Mouse (Mus musculus) fibroblast of lung, adult 2 months (primary cell): ENCODE results near the gene Pakap.

Experiments
- DNase-seq: peaks from one replicate; pipeline ENCODE4 v3.0.0-alpha.2; 2011; ENCODE audit warnings: low read depth

The Pakap gene

DNA sequence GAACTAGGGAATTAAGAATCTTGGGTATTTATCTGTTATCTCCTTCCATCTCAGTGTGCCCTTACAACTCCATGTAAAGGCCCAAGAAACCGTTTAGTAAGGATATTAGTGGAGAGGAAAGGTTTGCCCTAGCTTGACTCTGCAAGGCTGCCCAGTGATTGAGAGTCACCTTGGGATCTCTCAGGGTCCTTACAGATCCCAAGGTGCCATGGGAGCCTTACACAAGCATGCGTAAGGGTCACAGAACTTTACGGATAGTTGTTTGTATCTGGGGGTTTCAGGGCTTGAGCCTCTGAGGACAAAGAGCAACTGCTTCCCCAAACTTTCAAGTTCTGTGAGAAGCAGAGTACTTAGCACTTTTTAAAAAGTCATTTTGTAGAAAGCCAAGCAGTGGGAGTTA is 6.2 kb downstream of the Pakap start:
- no peak for DNase-seq

DNA sequence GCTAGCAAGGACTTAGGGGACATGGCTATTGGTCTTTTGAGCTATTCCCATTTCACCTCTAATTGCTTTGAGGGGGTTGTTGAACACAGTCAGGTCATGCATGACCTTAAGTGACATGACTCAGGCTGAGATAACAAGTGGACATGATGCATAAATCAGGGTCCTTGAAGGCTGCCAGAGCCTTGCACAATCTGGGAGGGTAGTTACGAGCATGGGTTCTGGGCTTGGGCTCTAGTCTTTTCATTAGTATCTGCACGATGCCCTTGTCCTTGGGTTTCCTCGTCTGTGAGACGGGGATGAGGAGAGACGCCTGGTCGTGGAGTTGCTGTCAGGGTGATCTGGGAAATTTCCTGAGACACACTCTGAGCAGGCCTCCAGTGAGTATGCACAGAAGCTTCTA is 6.7 kb downstream of the Pakap start:
- no peak for DNase-seq

DNA sequence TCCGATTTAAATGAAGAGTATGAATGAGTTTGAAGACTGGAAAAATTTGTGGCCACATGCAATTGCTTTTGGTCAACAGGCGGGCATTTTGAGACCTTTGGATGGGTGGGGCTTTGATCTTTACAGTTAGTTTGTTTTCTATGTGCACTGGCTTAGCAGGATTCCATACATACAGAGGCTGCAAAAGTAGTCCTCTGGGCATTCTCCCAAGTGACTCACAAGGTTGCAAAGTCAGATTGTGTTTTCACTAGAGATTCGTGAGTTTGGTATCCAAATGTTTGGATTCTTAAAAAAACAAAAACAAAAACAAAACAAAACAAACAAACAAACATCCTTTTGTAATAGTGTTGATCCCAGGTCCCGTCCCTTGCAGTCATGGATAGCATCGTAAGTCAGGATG is 7.7 kb downstream of the Pakap start:
- no peak for DNase-seq

DNA sequence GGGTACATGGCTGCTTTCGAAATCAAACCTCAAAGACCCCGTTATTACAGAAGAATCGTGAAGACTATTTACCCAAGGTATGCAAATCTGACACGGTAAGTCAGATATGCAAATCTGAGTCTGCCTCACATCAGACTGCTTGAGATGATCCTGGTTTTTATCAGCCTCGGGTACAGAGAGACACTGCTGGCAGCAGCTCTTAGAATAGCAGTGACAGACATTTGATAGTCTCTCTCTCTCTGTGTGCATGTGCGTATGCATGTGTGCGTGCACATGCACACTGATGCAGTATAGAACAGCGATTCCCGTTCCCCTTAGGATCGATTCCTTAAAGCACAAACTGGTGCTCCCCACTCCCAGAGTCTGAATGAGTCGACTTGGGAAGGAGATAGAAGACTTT is 8.1 kb downstream of the Pakap start:
- DNase-seq = no peak

DNA sequence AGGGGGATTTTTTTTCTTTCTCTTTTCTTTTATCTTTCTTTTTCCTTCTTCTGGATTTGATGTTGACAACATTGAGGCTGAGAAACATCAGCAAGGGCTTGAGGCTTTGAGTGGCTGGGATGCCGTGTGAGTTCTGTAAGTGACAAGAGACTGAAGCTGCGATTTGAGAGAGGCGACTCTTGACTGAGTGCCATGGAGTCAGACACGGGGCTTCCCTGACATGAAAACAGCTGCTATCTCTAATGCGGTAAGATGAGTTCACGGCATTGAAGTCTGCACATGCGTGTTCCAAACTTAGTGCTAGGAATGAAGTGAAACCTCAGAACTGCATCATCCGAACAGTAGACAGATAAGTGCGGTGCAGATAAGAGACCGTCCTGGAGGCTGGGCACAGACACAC is 11.7 kb downstream of the Pakap start:
- no peak for DNase-seq

DNA sequence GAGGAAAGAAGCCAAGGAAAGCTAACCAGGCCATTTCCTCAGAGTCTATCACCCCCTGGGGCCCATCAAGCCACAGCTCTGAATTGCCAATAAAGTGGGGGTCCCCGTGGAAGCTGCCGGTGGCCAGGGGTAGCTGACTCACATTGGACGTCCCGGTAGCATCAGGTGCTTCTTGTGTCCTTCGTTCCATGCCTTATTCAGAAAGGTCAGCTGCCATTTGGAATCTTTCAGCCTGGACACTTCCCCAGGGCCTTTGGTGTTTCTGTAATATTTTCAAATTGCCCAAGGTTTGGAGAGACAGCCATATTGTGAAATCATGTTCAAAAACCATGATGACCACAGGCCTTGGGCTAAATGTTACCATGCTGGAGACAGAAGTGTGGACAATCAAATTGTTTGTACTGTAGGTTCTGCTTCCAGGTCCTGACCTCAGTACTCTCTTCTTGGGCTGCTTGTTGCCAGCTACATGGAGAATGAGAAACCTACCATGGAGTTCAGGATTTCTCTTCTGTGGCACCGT is 17.4 kb downstream of the Pakap start:
- no peak for DNase-seq

DNA sequence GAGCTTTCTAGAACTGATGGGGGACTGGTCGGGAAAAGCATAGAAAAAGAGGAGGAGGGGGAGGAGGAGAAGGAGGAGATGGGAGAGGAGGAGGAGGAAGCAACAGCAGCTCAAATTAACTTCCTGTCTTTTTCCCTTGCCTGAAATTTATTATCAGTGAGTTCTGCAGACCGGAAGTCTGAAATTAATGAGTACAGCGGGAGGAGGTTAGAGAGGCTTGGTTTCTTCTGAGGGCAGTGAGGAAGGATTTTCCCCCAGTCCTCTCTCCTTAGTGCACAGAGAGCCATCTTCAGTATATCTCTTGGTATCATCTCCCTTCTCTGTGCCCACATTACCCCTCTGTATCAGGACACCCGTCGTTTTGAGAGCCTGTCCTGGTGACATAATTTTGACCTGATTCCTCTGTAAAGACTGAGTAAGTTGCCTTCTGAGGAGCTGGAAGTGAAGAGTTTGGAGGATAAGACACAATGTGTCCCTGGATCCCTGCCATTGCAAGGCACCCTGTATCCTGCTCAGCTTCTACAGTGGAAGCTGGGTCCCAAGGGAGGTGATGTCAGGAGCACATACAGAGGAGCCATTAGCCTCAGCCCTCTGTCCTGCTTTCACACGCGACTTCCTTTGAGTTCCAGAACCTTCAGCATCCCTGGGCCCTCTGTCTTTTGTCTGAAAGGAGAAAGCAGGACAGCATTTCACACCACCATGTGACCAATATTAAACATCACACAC is 19.1 kb downstream of the Pakap start:
- DNase-seq = no peak

DNA sequence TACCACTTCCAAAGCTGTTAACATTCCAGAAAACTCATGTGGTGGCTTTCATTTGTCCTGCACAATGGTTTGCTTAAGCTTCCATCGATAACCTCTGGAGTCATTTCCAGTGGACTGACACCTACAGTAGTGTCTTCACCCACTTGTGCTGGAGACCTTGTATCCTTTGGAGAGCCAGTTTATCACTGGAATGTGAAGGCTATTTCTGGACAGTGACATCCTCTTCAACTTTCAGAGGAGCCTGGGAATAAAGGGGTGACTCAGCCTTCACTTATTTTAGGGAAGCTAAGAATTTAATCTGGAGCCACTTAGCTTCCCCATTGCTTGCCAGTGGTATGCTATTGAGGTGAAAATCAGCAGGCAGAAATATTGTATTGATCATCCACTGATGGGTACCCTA is 20.4 kb downstream of the Pakap start:
- DNase-seq = no peak

DNA sequence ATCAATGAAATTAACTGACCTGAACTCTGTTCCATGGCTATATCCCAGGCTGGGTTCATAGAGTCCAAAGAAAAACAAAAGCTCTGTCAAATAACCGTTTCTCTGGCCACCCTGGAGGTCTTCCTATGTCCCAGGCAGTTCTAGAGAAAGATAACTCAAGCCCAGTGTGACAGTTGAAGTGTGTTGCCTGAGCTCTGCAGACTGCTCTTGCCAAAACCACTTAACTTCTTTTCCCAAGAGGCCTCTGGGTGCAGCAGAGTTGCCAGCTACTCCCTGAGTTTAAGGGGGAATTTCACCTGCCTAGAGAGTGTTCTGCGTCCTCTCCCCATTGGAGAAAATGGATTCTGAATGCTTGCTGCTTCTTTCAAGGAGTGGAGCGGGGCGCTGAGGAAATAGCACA is 24.8 kb downstream of the Pakap start:
- no peak for DNase-seq

DNA sequence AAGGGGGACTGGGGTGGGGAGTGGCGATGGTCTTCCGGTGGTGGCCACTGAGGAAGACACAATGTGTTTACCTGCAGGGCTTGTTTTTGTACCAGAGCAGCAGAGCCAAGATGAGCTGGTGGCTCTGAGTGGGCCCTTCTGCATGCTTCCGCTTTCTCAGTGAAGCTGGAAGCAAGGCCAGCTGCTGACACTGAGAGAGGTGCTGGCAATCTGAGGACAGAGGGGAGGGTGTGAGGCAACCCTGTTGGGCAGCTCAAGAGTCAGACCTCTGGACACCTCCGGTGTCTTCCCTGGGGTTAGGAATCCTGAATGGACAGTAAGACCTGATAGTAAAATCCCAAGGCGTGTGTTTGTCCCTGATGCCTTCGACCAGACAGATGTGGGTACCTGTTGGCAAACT is 32.0 kb downstream of the Pakap start:
- no peak for DNase-seq

DNA sequence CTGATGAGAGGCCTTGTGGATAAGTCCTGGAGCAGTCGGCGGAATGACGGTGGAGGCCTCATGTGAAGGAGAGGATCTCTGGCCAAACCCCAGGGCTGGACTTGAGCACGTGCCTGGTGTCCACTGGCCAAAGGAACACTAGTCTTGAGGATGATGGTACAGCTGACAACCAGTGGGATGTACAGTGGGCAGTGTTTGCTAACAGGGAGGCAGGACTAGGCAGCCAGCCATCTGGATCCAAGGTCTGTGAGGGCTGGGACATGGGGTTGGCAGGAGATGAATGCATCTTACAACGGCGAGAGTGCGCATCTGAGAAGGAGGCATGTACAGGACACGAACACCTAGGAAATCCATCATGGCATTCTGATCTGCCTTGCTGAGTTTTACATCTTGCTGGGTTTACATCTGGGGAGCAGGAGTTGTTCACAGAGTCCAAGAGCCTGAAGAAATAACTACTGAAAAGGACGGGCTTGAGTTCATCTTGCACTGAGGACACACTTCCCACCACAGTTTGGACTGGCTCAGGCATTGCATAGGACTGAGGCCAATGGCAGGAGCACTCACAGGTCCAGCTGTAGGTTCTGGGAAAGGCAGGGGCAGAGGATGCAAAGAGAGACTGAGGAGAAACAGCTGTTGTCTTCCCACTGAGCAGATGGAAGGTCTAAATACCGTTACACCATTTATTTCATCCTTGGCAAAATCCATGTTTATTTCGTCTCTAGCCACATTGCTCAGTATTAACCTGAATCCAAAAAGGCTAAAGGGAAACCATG is 32.9 kb downstream of the Pakap start:
- DNase-seq = no peak

DNA sequence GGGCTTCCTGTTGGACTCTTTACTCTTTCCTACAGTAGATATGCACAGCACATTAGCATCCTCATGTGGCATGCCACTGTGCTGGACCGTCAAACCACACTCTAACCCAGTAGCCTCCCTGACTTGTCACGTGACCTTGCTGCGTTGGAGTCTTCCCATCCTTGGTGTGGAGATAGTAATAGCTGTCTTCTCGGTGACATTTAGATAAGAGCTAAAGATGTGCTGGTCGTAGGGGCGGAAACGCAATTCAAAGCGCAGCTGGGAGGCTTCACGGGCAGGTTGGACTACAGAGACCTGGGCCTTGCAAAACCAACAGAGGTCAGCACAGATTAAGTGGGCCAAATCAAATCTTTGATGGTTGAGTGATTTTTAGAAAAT is 33.5 kb downstream of the Pakap start:
- no peak for DNase-seq

DNA sequence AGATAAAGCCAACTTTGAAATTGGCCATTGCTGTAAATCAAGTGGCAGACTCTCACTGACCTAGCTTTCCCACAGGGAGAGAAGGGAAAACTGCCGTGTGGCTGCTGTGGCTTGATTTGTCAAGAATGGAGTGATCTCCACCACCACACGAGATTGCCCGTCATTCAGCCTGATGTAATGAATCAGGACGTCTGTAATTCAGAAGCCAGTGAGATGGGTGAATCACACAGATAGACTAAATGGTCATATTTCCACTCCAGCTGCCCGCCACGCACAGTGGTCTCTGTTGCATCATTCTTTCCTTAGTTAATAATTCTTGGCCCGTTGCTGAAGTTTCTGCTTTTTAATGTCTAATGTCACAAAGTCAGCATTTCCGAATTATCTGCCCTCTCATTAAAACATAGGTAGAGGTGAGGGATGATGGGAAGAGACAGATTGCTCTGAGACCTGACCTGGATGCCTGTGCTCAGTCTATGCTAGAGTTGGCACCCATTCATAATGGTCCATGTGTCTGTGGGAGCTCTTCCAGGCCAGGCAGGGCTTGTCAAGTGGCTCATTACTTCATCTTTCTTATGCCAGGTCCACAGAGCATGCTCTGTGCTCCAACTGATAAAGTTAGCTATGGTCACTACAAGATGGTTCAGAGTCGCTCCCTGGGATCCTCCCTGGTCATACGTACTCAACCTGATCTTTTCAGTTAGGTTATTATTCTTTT is 34.1 kb downstream of the Pakap start:
- DNase-seq = peak; percentile 59

DNA sequence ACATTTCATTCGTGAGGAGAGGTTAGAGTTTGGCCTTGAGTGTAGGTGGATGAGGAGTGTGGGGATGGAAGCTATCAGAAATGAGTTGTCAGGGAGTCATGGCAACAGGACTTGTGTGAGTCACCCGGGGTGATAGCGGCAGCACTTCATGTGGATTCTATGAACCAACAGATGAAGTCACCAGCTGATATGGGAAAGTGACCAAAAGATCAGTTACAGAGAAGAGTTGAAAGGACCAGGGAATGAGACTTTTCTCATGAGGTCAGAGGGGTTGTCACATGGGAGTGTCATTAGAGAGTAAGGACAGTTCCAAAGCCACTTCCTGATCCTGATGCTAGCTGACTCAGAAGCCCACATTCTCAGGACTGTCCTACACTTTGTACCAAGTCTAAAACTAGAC is 38.3 kb downstream of the Pakap start:
- DNase-seq = no peak

DNA sequence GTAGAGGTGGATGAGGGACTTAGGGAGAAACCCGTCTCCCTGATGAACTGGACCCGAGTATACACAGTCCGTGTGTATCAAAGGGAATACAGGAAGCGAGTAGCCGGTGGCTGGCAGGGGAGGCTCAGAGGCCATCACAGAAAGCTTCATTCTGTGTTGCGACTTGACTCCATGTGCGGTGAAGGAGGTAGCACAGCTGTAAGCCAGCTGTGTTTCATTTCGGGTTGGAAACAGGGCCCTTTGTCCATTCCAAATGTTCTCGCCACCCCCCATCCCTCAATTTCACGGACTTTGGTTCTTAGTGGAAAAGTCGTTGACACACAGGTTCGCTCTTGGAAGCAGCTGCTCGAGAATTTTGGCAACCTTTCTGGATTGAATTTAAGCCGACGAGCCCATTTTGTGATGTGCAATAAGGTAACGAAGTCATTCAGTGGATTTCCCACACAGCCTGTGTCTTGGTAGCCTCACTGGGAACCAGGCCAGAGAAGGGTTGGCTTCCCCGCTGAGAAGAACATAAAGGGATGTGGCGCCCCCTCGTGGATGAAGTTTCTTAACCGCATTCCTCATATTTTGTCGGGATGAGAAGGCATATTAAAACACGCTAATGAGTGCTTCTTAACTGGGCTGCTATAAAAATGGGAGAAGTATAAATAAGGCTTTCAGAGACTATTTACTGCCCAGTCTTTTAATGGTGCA is 39.4 kb downstream of the Pakap start:
- DNase-seq = peak; percentile 84

DNA sequence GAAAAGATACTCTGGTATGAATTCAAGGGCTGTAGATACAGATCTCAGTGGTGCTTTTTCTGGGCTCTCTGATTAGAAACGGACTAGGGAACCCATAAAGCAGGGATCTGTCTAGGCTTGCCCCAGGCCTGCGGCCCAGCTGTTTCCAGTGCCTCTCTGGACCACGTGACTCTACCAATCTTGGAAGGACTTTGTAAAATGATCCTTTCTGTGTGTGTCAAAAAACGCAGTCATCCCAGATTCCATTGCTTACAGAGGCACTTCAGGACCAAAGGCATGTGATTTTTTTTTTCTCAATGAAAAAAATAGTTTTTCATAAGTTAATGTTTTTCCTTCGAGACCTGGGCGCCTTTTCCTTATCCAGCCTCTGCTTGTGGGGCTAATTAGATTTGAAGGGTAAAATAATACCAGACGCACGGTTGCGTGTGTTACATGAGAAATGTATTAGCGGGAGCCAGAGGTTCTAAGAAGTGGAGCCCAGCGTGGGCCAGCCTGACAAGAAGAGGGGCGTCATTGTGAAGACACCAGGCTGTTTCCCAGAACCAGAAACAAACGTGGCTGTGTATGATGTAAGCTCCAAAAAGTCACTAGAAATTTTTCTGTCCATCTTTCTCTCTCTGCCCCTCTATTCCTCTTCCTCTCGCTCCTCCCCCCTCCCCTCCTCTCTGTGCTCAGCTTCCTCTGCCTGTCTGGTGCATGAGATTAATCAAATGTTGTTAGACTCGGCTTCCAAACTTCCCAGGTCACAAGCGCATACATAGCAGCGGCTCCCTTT is 43.5 kb downstream of the Pakap start:
- peak; percentile 91 for DNase-seq

DNA sequence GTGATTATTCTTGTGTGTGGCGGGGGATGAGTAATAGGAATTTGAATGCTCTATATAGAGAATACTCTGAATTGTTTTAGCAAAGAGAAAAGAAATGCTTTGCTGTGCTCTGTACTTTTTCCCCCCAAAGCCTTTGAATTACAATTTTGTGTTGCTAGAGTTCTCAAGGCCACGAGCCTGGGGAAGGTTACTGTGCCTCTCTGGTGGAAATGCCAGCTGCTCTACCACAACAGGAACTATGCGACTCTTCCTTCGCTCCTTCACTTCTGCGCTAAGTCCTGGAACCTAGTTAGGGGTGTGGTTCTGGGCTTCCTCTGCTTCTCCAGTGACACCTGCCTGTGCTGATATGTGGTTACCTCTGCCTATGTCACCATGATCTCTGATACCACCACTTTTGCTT is 44.7 kb downstream of the Pakap start:
- no peak for DNase-seq

DNA sequence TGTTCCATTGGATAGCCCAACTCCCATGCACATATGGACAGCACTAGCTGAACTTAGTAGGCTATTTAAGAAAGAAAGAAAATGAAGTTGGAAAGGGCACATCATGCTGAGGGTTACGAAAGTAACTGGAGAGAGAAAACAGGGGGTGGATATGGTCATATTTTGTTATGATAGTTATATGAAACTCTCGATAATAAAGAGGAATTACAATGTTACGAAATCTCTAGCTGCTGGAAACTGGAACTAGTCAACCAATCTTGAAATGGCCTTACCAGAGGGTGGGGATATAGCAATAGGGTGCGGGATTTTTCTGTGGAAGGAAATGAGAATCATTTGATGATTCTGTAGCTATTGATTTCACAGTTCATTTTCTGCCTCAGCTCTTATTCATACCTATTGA is 46.7 kb downstream of the Pakap start:
- DNase-seq = no peak

DNA sequence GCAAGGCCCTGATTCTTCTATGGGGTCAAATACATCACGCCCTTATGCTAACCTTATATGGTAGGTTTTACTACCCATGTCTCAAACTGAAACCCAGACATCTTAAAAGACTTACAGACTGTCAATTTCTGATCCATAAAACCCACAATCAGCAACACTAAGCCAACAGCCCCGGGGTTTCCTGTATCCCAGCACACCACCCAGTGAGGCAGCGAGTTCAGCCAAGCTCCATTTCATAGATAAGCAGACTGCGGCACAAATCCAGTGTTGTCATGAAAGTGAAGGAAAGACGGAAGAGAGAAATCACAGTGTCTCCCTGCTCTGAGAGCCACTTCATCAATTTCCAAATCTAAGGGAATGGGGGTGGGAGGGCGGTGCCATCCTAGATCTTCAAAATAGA is 50.8 kb downstream of the Pakap start:
- DNase-seq = no peak

DNA sequence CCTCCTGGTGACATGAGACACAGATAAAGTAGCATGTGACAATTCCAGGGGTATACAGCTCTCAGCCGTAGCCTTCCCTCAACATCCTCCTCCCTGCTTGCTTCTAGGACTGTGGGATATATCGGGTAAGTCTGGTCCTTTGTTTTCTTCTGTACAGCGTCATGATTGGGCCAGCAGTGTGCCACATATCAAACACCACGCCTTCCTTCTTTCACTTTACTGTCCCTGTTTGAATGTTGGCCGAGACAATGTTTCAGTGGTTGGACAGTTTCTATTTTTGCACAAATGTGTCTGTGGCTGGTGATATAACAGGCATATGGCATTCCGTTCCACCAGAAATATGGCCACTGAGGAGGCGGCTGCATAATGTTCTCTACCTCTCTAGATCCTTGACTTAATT is 54.8 kb downstream of the Pakap start:
- DNase-seq = no peak

DNA sequence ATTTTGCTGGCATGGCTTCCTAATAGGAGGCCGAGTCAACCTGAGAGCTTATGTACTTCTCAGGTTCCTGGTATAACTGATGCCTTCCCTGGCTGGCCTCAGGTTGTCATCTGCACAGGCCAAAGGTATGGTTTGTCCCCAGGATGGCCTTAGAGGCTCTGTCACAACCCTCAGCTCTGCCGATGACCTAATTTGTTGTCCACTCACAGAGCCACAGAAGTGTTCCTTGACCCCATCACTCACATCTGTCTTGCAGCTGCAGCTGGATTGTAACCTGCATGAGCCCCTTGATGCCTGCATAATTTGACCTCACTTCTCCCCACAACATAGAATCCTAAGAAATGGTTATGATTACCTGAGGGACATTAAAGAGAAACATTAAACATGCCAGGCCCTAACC is 56.8 kb downstream of the Pakap start:
- DNase-seq = no peak

DNA sequence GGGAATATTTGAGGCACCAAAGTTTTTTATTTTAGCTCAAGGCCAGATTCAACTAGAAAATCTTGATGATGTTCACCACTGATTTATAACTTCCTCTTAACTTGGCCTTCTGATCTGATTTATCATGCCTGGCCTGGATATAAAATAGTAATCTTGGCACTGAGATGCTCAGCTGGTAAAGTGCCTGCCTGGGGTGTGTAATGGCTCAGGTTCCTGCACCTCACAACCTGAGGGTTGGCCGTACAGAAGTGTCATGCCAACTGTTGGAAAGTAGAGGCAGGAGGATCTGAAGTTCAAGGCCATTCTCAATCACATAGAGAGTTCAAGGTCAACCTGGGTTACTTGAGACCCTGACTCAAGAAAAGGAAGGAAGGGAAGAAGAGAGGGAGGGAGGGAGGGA is 57.3 kb downstream of the Pakap start:
- DNase-seq = no peak
